Mouse (Mus musculus): Measurements from ENCODE around the gene Smap2.
A peak's percentile ranks its signal among the peaks of the same experiment; 100 is the strongest.

Smap2 gene

DNA sequence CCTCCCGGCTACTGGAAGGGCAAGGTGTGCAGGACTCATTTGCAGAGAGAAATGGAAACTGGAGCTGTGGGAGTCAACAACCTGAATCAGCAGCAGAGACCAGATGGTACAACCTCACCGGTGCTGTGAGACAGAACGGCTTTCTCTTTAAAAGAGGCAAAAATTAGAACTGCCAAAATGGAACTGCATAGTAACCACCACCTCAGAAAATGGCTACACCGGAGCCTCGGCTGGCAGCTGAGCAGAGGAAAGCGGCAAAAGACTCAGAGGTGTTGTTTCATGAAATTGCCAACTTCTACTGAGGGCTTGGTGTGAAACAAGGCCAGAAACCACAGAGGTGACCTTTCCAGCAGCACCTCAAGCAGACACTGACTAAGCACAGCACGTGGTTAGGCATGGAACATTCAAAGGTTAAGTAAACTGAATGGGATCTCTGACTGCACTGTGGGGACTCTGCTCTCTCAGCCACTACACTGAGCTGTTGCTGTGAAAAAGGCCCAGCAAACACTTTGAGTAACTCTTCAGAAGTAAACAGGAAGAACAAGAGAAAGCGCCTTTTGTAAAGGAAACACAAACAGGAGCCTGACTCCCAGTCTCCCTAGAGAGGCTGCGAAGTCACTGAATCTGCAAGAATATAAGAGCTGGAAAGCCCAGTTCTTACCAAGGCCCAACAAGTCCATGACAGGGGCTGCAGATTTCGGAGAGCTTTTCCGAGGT, 42.2 kb downstream of the Smap2 start:
- DNase-seq (ENCODE audit: low spot score) = no peak

DNA sequence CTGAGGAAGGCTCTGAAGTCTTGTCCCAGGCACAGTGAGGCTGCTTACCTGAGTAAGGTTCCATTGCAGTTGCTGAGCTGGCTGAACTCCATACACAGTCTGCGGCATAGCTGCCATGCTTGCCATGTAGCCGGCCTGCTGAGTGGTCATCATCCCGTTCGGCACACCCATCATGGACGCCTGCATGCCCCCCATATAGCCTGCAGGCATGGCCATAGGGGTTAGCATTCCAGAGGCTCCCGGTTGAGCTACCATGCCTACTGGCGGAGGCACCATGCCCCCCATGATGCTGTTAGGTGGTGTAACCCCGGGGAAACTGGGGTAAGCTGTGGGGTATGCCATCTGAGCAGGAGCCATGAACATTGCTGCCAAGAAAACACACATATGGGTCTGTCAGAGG, 45.2 kb downstream of the Smap2 start:
- DNase-seq (ENCODE audit: low spot score) = no peak

DNA sequence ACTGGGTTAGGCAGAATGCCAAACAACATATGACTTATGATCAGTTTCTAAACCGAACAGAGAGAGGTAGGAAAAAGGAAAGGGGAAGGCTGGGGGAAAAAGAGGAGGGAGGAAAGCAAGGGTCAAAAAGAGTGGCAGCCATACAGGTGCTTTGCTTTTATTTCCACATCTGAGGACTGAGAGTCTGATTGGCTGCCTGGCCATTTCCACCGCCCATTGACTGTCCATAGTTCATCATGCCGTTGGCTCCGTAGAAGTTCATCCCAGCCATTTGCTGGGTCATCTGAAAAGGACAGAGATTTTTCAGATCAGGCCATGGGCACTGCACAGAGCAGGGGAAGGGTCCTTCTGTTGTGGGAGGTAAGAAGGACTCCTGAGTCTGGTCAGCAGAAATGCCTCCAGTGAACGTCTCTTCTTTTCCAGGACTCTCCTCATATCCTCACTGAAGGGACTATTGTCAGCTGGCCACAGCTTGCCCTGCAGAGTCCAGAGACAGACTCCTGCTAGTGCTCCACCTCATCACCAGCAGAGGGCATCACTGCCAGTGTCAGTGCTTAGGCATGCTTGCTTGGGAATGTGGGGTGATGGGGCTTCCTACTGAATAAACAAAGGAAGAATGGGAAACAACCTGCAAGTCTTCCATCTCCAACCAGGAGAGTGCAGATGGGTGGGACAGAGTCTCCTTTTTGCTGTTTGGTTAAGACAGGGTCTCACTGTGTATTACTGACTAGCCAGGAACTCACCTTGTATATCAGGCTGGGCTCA, 47.5 kb downstream of the Smap2 start:
- peak; percentile 59 for DNase-seq (ENCODE audit: low spot score)

DNA sequence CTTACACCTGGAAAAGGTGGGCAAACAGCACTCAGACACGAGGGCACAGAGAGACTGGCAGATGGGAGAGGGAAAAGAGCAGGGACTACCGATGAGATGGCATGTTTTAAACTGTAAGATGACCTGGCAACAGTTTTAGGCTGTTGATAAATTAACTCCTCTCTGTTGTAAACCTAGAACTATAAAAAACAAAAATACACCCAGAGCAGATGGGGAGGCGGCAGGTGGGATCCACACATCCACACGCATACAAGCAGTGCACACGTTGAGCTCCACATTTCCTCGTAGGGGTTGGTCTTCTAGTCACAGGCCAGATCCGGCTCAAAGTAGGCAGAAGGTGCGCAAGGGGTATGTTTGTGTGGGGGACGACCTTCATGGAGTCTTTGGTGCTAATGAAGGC, 48.6 kb downstream of the Smap2 start:
- no peak for DNase-seq (ENCODE audit: low spot score)

DNA sequence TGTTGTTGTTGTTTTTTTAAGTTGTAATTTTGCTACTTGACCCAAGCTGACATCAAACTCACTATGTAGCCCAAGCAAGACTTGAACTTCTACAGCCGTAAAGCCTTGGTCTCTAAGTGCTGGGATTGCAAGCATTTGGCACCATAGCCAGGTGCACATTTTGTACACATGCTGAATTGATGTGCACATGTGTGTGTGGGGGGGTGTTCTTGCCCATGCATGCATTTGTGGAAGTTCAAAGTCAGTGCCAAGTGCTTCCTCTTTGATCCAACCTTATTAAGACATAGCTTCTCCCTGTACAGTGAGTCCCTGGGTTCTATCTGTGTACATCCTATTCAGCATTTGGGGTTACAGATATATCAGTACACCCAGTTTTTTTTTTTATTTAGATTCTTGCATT, 61.5 kb downstream of the Smap2 start:
- no peak for DNase-seq (ENCODE audit: low spot score)

DNA sequence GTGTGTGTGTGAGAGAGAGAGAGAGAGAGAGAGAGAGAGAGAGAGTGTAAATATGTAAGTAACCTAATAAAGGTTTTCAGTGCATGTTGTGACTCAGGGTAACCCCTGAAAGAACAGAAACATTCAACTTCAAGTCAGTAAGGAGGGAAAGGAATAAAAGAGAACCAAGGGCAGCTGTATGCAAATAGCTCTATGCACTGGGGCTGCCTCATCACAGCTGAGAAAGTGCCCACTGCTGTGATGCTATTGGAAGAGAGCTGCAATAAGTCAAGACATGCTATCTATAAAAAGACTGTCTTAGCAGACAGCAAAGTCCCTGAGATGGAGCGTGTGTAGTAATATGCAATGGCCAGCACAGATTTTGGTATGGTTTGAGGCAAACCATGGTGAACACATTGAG, 63.4 kb downstream of the Smap2 start:
- no peak for DNase-seq (ENCODE audit: low spot score)

DNA sequence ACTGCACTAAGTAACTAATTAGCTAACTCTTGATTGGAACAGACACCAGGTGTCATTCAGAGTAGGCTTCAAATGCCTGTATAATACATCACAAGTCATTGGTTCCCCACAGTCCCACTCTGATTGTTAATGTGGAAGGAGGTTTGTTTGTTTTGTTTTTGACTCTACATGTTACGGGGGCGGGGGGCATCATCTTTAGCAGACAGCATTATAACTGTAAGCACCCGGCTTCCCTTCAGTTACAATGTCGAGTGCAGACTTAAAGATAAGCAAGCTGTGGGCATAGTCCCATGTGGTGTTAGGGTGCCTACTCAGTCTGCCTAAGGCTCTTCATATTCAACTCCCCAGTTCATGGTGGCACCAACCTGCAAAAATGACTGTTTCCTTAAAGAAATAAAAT, 64.0 kb downstream of the Smap2 start:
- DNase-seq (ENCODE audit: low spot score) = no peak

DNA sequence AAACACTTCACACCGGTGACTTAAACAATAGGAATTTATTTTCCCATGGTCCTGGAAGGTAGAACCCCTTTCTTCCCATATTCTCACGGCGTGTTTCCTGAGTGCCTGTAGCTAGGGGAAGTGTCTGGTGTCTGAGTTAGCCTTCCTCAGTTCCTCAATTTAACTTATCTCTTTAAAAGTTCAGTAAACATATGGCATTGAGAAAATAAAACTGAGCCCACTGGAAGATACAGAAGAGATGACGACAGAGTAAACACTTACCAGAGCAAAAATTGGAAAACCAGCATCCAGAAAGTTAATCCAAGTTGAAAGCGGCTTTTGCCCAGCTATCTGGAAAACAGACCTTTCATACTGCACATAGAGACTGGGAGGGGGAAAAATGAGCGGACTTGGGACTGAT, 64.9 kb downstream of the Smap2 start:
- DNase-seq (ENCODE audit: low spot score) = no peak

DNA sequence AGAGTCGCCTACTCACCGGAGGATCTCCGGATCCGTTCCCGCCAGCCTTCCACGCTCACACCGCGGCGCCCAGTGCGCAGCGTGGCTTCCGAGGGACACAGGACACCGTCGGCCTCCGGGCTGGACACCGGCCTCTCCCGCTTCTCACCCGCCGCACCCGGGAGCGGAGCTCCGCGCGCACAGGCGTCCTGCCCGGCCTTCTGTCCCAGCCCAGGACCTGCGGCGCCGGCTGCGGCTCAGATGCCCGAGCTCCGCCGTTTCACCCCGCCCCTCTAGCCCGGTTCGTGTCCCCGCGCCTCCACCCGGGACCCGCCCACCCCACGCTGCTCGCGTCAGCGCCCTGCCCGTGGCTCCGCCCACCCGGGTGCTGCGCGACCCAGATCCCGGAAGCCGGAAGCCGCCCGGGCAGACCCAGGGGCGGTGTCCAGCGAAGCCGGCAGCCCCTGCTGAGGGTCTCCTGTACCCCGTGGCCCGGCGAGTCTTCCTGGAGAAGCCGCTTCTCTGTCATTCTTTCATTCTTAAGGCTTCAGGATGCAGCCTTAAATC, 65.5 kb downstream of the Smap2 start, which contains the start of gene Zfp69:
Gene Zfp69, minus strand, starts transcription at position 272 of the 546 bp plus-strand sequence.
- peak; percentile 95 for DNase-seq (ENCODE audit: low spot score)

DNA sequence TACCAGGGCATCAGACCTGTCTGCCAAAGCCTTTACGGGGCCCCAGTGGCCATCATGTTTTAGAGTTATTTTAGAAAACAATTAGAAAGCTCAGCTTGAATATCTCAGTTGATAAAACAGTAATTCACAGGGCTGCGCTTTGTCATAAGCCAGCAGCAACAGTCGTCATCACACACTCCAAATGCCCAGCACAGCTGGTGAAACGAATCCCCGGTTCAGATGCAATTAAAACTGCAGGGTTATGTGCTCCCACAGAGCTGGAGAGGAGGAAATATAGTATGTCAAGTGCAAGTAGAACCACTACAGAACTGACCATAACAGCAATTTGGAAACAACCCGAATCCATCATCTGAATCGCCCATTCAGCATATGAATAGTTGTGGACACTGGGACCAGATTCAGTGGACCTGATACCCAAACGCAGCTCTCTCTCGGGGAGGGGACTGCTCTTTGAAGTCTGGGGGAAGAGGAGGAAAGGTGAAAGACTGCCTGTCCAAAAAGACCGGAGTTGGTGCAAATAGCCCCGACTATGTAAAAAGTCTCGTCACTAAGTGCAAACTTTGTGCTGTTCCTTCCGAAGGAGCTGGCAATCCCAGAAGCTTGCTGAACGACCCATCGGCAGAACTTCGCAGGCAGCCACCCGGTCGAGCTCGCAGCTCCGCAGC, 66.2 kb downstream of the Smap2 start:
- DNase-seq (ENCODE audit: low spot score) = no peak

DNA sequence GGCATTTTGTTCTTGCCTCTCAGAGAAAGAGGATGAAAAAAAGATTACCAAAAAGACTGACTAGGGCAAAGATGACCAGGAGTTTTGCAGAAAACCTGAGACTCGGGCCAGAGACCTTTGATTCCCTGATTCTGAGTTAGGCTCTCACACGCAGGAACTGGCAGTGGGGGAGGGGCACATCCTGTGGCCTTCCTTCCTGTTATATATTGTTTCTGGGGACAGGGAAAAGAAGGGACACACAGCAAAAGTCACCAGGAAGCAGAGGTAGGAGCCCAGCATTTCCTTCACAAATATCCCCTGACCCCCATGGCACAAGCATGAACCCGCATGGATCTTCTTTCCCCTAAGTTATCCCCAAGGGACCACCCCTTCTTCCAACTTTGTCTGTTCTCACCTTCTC, 68.1 kb downstream of the Smap2 start:
- no peak for DNase-seq (ENCODE audit: low spot score)

DNA sequence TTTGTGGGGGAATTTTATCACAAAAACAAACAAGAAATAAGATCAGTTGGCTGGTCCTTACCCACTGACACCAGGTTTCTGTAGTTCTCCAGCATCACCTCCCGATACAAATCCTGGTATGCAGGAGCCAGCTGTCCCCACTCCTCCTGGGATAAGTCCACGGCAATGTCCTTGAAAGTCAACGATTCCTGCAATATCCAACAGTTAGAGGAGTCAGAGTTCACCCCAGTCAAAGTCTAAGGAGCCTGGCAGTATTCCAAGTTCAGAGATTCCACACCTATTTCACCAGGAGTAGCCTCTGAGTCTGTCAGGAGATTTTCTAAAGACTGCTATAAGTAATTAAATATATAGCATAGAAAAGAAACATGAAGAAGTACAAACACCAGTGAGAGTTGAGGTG, 82.0 kb downstream of the Smap2 start:
- DNase-seq (ENCODE audit: low spot score) = no peak

DNA sequence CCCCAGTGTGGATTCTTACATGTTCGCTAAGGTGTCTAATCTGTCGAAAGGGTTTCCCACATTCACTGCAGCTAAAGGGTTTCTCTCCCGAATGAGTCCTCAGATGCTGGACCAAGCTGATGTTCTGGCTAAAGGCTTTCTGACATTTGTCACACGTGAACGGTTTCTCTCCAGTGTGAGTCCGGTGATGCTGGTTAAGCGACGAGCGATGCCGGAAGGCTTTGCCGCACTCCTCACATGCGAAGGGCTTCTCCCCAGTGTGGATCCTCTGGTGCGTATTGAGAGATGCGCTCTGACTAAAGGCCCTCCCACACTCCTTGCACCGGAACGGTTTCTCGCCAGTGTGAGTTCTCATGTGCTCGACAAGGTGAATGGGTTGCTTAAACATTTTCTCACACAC, 86.3 kb downstream of the Smap2 start:
- peak; percentile 33 for DNase-seq (ENCODE audit: low spot score)

DNA sequence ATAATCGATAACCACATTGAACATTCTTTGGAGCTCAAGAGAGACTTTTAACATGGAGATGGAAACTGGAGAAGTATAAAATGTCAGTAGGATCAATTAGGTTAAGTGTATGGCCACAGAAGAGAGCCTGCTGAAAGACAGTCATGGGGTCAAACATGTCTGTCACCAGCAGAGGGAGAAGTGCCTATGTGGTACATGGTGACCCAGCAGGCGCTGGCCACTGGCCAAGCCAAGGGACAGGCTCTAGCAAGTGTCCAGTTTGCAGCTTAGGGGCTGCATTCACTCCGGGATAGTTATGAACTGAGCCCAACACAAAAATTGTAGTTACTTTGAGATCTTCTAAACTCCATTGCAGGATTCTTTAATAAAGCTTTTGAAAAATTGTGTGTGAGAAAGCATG, 88.4 kb downstream of the Smap2 start:
- peak; percentile 66 for DNase-seq (ENCODE audit: low spot score)

DNA sequence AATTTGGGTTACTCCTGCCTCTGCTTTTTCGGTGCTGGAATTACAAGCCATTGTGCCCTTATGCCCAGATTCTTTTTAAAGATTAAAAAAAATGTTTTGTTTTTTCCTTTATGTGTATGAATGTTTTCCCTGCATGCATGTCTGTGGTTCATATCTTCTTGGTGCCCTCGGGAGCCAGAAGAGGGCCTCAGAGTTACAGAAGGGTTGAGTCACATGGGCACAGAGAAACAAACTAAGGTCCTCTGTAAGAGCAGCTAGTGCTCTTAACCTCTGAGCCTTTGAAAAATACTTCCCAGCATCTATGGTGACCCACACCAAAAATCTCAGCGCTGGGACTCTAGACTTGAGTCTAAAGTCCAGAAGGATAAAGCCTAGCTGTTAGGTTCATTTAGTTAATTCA, 91.7 kb downstream of the Smap2 start:
- no peak for DNase-seq (ENCODE audit: low spot score)

DNA sequence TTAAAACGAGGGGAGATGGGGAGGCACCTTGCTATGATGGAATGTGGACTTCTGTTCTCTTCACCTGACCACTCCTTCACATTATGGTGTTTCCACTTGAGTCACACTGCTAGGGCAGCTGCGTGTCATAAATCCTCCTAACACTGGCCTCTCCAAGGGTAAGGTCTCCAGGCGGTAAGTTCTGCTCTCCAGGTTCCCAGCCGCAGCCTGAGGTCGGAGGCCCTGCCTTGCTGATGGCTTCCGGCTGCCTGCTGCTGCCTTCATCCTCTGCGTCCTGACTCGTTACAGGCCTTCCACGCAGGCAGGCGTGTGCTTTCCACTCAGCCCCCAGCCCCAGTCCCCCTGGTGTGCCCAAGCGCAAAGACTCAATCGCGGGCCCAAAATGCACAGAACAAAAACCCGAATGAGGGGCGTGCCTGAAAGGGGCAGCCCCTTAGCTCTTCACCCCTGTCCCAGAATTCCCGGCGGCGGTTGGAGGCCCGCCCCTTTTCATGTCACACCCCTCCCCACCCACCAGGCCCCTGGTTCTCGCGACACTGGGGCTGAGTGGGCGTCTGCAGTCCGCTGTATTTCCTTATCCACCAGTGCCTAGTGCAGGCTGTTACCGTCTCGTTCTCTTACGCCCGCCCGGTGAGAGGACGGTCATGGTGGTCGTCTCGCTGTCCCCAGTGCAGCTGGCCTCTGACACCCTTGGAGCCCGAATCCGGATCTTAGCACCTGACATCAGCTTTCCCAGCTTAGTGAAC, 92.3 kb downstream of the Smap2 start, which contains the start of gene Exo5:
Gene Exo5, minus strand, starts transcription at position 464 of the 746 bp plus-strand sequence.
- peak; percentile 96 for DNase-seq (ENCODE audit: low spot score)

DNA sequence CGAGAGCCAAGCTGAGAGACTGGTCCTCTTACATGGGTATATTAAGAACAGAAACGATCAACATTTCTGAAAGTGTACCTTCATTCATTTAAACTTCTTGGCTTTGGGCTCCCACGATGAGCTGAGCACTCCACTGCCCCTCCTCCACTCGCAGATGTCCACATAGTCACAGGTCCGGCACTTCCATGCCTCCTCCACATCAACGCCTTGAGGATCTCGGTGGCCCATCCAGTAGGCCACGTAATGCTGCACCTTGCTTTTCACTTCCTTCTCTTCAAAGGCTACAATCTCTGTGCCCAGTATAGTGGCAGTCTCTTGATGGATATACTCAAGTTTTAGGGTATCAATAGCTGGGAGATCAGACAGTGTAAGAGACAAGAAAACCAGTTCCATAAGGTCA, 95.6 kb downstream of the Smap2 start:
- DNase-seq (ENCODE audit: low spot score) = no peak
